Mouse (Mus musculus) T-helper 17 cell (primary cell): ENCODE measurements around the gene Pknox2.

Source experiments
- in situ Hi-C, 2 experiments: fragments of 300-600 bp; cut with MboI, MseI; formaldehyde crosslinking; loops; 1 replicate in 1 of 2; 2 replicates in 1 of 2; pipeline ENCODE4 v1.15.1; 2025; ENCODE audit warnings: high pct_unique_total_duplicates in 2 of 2

Gene Pknox2

GRCm38 (mm10) chr9:36999393-36999792 is 147.8 kb downstream of the Pknox2 start:
- in situ Hi-C loops = no loop called here

DNA sequence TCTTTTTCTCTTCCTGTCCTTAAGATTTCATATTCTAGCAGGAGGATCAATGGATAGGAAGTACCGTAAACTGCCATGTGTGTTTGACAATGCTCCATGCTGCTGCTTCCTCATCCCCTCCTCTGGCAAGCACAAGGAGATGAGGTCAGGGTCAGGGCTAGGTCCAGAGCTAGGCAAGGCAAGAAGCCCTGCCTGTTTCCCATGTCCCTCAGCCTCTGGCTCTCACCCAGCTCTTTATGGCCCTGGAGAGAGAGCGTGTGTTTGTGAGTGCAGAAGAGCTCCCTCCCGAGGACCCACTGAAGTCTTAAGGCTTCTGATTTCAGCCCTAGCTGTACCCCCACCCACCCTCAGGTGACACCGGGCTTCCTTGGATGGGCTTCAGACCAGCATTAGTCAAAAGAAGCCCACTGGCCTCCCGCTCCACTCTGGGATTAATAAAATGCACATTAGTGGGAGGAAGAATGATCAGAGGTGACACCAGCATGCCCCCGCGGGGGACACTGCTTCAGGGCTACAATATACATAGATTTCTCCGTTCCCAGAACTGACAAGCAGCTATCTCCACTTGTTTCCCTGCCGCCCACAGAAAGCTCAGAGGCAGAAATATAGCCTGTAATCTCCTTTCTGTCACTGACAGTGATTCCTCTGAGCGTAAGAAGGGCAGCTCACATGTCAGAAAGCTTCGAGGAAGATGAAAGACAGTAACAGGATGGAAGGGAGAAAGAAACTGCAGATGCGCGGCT is 156.4 kb downstream of the Pknox2 start:
- in situ Hi-C loops = no loop called here

DNA sequence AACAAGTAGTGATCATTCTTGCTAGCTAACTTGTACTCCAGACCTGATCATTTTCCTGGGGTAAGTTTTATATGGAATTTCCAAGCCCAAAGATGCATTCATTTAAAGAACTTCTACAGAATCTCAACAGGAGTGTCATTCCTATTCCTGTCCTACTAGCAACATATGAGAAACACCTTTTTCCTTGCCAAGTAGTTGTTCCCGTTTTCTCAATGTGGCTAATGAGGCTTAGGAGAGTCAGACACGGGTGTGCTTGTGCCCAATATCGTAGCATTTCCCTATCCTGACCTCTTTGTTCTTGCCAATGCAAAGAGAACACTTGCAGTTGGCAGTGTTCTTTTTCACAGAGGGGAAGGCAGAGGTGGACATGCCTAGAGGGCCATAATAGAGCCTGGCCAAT is 157.2 kb downstream of the Pknox2 start:
- in situ Hi-C loops = no loop called here

DNA sequence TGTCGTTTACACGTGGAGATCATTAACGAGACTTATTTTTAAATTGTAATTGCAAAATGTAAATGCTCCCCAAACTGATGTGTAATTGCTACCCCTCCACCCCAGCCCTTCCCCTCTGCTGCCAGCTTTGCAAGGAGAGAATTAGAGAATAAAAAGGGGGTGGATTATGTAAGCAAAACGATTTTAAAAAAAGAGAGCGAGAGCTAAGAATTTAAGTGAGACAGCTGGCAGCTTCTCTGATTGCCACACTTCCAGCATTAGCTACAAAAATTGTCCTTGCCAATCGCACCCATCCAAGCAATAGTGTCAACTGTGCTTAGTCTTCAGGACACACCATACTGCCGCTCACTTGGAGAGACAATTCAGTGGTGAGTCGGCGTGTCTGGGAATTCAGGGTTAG is 162.0 kb downstream of the Pknox2 start:
- in situ Hi-C loops = no loop called here

DNA sequence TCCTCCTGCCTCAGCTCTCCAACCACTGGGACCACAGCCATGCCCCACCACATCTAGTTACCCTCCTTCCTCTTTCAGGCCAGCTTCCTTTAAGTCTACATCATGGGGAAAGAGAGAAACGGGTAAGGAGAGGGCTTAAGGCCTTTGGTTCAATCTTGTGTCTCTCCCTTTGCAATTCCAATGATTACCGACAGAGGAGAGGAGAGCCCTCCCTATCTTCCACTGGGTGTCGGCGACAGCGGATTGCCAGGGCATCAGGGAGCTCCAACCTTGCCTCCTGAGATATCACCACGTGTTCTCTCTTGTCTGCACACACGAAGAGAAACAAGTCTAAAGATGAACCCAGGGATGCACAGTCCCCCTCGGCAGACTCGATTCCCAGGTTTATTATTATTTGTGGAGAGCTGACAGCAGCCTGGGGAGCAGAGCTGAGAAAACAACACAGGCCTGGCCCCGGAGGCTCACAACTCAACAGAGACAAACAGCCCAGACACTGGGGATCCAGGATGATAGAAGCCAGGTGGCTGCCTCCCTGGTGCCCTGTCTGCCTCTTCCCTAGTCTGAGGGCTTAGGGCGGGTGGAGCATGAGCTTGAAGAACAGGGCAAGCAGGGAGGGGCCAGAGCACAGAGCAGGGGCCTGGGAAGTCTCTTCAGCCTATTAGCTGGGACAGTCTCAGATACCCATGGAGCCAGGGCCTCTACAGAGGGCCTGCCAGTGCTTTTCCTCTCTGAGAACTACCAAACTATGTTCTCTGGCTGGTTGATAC is 170.4 kb downstream of the Pknox2 start:
- in situ Hi-C loops = no loop called here

DNA sequence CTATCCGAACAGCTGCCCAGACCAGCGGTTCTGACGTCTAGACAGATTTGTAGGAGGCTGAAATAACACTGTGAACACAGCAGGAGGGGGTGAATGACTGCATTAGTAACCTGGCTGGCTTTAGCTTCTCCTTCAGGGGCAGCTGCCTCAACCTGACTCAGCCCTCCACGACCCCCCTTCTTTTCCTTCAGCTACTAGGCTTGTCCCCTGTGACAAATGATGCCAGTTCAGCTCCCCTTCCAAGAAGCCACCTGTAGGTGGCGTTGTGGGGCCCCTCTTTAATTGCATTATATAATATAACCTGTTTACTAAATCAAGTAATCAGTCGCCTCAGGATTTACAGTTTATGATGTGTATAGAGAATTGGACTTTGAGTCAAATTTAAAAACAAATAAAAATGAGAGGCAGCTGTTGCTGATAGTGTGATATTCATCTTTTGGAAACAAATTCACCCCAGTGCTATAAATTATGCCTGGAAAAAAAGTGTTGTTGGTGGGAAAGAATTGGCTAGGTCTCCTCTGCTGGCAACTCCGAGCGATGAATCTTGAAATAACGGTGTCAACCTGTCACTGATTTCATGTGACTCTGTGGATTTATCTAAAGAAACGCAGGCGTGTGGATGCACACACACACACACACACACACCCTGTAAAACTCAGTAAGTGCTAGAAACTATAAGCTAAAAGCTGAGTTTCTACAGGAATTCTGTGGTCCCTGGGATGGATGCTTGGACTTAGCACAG is 173.6 kb downstream of the Pknox2 start:
- in situ Hi-C loops = no loop called here

DNA sequence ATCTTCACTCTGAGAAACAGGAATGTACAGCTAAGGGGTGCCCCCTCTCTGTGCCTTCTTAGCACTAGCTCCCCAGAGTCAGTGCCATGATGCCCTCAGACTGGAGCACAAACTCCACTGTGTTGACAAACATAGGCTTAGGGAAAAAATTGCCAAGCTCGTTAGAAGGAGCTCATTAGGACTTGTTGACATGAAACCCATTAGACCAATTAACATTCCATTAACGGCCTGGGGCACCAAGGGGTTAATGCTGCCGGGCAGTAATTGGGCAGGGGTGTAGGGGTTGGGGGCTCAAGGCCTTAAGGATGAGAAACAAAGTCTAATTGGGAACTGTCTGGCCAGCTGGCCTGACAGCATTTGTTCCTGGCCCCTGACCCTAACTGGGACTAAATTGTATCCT is 175.1 kb downstream of the Pknox2 start:
- in situ Hi-C loops = no loop called here

- in situ Hi-C loops = no loop called here
Measured at GRCm38 (mm10) chr9:36971066-36971465, 176.1 kb downstream of the Pknox2 start.

DNA sequence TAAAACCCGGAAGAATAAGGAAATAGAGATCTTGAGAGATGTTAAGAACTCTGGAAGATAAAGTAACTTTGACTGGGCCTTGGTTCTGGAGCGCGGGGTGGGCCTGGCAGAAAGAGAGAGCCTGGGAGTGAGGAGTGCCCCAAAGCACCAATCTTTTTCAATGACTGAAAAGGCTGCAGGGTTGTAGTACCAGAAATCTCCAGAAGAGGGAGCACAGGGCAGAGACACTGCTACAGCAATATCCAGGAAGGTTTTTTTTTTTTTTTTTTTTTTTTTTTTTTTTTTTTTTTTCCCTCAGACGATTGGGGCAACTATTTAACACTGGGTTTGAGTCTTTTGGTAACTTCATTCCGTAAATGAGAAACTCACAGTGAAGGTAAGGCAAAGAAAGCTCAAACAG is 176.6 kb downstream of the Pknox2 start:
- in situ Hi-C loops = no loop called here

DNA sequence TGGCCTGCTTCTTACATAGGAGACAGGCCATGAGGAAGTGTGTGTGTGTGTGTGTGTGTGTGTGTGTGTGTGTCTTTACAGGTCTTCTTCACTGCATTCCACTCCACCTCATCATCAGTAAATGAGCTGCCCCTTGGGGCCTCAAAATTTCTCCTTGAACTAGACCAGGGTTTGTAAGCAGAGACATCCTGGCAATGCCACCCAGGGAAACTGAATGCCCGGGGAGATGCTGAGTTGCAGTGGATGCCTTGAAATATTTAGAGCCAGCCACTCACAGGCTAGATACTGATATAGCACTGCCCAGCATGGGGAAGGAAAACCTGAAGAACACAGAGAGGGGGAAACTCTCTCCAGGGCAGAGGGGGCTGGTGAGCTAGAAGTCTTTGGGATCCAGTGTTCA is 178.1 kb downstream of the Pknox2 start:
- in situ Hi-C loops = loop anchor here in 1 of 2 experiments (5.0 kb wide), 1 partner anchor 258 kb away; no protein-coding TSS in a partner anchor

DNA sequence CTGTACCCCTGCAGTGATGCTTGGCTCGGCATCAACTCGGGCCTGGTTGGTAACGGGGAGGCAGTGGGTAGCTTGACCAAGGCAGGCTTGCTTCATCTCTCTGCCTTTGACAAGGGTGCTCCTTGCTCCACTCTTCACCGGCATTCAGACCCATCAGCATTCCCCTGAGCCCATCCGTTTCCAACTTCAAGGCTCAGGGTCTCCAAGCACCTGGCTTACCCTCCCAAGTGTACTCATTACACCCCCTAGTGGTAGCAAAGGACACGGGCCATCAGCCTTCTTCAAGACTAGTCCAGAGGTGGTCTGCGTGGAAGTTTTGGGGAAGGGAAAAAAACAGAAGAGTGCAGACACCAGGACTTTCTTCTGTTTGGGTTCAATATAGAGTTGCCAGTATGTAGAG is 178.5 kb downstream of the Pknox2 start:
- in situ Hi-C loops = loop anchor here in 1 of 2 experiments (5.0 kb wide), 1 partner anchor 259 kb away; no protein-coding TSS in a partner anchor

DNA sequence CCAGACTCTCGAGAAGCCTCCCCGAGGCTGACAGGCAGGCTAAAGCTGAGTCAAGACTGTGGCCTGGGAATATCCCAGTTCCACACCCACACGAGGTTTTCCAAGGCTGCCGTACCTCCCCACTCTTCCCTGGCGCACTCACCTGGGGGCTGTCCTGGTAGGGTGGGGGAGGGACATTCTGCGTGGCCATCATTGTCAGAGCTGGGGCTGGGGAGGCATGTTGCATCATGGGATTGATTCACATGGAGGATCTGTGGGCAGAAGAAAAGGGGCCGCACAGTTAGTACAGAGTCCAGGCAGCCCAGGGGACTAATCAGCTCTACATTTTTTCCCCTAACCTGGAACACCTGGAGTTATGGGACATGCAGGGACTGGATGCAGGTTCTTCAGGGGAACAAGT is 179.0 kb downstream of the Pknox2 start:
- in situ Hi-C loops = loop anchor here in 1 of 2 experiments (5.0 kb wide), 1 partner anchor 259 kb away; no protein-coding TSS in a partner anchor

DNA sequence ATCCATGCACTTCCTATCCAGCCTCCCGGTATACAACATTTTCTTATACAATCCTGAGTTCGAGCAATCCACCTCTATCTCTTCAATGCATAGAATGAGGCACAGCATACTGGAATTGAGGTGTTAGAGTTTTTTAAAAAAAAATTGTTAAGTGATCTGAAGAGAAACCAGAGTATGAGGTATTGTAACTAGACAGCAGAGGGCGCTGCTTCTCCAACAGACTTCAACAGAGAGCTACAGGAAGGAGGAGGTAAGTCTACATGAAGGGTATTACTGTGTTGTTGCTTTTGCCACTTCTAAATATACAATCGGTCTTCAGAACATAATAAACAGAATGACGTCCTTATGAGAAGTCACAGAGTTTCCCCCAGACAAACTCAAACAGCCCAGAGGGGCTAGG is 181.5 kb downstream of the Pknox2 start:
- in situ Hi-C loops = loop anchor here in 1 of 2 experiments (5.0 kb wide), 1 partner anchor 262 kb away; no protein-coding TSS in a partner anchor

DNA sequence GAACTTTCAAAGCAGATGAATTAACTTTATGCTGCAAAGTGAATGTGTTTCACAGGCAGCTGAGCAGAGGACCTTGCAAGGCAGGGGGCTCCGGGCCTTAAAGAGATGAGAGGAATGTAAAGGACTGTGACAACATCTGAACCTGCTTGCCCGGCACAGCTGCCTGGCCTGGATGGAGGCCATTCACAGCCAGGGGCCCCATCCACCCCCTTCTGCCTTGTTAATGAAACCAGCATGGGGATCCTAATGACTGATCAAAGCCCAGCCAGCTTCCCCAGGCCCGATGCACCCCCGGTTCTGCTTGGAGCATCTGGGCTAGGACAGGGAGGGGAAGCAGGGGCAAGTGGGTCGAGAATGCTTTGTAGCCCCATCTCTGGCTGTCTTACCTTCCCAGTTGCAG is 183.0 kb downstream of the Pknox2 start:
- in situ Hi-C loops = no loop called here

DNA sequence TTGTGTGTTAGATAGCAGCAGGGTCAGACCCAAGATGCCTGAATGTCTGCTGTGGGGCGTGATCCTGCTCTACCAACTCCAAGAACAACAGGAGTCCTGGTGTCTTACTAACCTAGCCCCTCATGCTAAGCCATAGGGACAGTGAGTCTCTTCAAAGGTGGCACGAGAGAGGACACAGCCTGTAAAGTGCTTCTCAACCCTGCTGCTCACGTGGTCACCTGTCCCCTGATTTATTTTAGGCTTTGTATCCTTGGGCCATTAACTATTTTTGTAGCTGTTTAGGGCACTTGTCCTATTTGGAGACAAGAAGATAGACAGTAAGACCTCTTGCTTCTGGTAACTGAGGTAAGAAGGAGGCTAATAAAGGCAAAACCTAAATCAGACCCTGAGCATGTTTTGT is 183.7 kb downstream of the Pknox2 start:
- in situ Hi-C loops = no loop called here

GRCm38 (mm10) chr9:36961874-36962273 is 185.3 kb downstream of the Pknox2 start:
- in situ Hi-C loops = no loop called here

DNA sequence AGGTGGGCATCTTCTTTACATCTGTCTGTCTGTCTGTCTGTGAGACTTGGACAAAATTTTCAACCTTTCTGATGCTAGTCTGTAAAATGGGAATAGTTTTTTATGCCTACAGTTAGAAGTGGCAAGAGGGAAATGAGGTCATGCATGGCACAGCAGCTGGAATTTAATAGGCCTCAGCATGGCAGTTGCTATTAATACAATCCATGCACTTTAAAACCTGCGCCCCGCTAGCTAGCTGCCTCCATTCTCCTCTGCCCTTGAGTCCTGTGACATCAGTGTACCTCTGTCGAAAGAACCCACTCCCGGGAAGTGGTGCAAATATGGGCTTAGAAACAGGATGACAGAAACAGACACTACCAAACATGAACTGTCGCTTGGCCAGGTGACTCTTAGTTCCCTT is 186.1 kb downstream of the Pknox2 start:
- in situ Hi-C loops = no loop called here

DNA sequence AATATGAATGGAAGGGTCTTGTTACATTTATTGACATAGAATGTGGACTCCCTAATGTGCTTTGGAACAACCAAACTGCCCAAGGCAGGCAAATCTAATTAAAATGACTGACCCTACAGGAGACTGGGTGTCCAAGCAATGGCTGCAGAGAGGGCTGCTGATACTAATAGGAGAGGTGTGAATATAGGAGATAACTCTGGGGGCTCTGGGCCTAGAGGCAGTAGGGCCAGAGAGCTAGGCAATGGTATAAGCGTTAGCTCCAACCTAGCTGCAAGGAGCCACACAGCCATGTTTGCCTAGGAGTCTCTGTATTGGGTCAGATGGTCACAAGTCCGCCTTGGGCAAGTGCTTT is 196.1 kb downstream of the Pknox2 start:
- in situ Hi-C loops = no loop called here

- in situ Hi-C loops = no loop called here
Measured at GRCm38 (mm10) chr9:36950271-36951132, 196.7 kb downstream of the Pknox2 start.

DNA sequence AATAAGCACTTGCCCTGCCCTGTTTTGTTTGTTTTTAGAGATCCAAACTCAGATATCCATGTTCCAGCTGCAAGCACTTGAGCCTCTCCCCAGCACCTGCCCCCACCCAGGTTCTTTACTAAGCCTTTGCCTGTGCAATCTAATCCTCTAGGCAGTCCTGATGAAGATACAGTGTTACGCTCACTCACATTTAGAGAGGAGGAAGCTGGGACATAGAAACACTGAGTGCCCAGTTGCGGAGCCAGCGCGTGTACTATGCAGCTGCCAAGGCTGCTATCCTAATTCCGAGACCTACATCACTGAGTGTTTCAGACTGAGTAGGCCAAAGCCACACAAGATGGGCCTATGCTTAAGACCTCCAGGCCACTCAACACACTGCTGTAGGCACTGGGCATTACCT is 199.0 kb downstream of the Pknox2 start:
- in situ Hi-C loops = no loop called here

GRCm38 (mm10) chr9:36947056-36947694 is 200.0 kb downstream of the Pknox2 start:
- in situ Hi-C loops = no loop called here
